Mouse (Mus musculus): ENCODE measurements around the gene Noxo1. TPM values are rescaled to one million over a fixed set of nuclear protein-coding genes. Genes with fewer than 3 reads are reported as not detected.
"Not testable (repeated sequence)": the region's sequence is repeated elsewhere in the genome, so short reads cannot be mapped to it uniquely, and the experiment has no call there.

The Noxo1 gene
- total RNA-seq (2014; fragmentation: Nextera tagmentation) (3.5 TPM in 1 of 2 replicates, not detected in the other), total RNA-seq (2017) (0.53 and 2.0 TPM in 2 replicates)

GRCm38 (mm10) chr17:24696011-24696697 is at the start of gene Noxo1, which contains the start of gene Gfer:
Noxo1 (plus strand) TSS chr17:24696234.
Gfer (minus strand) TSS chr17:24696156.
- peak; percentile 64 for ATAC-seq (replicated peaks; ENCODE audit: low FRiP score, low TSS enrichment, poor library complexity, severe bottlenecking)

- no peak for ATAC-seq (replicated peaks; ENCODE audit: low FRiP score, low TSS enrichment, poor library complexity, severe bottlenecking)
Measured at GRCm38 (mm10) chr17:24646381-24646780, 49.7 kb upstream of the Noxo1 start.

DNA sequence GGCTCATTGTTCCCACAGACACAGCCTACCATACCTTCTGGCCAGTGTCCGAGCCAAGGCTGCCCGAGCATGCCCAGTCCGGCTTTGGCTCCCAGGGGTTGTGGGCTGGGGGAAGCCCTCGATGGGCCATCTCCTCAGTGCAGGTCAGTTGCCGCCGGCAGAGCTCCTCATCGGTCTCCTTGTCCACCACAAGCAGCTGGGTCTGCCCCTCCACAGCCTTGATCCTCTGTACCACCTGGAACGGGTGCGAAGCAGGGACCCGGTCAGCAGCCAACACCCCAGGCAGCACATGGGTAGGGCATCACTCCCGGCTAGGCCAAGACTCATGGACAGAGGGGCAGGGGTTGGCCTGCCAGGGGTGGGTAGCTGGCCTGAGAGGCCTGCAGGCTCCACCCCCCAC is 48.5 kb upstream of the Noxo1 start:
- no peak for ATAC-seq (replicated peaks; ENCODE audit: low FRiP score, low TSS enrichment, poor library complexity, severe bottlenecking)

- no peak for ATAC-seq (replicated peaks; ENCODE audit: low FRiP score, low TSS enrichment, poor library complexity, severe bottlenecking)
Measured at GRCm38 (mm10) chr17:24648731-24649377, 47.2 kb upstream of the Noxo1 start.

DNA sequence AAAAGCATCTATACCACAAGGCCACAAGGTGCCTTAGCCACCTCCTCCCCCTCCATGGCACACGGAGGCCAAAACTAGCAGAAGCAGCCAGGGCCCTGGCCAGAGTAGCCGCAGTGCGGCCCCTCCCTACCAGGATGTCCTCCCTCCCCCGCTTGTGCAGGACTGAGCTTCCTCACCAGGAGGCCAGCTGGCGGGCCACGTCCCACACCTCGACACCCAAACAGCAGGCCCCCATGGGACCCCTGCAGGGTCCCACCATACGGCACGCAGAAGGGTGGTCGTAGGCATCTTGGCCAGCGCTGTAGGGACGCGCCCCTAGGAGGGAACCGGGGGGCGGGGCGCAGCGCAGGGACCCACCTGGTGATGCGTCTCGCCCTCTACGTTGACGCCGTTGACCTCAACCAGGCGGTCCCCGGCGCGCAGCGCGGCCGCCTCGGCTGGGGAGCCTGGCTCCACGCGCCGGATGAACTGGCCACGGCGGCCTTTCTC is 46.4 kb upstream of the Noxo1 start:
- no peak for ATAC-seq (replicated peaks; ENCODE audit: low FRiP score, low TSS enrichment, poor library complexity, severe bottlenecking)

DNA sequence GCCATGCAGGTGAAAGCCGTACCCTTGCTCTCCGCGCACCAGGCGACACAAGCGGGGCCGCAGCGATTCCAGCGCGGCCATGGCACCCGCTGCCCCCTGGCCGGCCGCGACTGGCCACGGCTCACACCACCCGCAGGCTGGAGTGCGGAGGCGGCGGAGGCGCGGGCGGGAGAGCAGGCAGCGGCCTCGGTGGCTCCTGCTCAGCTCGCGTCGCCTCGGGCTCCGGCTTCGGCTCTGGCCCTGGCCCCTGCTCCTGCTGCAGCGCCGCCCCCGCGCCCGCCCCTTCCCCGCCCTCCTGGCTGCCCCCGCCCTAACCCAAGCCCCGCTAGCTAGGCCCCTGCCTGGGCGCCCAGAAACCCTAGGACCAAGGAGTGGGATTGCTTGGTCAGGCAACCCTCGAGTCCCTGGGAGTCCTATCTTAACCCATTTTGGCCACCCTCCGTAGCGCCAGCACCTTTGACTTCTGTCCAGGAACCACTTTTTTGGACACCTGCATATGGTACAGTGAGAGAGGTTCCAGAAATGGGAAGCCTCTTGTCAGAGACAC is 45.9 kb upstream of the Noxo1 start, which contains the start of gene Slc9a3r2:
Slc9a3r2 (minus strand) TSS at position 258 of the 547 bp plus-strand sequence.
- ATAC-seq (replicated peaks; ENCODE audit: low FRiP score, low TSS enrichment, poor library complexity, severe bottlenecking) = no peak

DNA sequence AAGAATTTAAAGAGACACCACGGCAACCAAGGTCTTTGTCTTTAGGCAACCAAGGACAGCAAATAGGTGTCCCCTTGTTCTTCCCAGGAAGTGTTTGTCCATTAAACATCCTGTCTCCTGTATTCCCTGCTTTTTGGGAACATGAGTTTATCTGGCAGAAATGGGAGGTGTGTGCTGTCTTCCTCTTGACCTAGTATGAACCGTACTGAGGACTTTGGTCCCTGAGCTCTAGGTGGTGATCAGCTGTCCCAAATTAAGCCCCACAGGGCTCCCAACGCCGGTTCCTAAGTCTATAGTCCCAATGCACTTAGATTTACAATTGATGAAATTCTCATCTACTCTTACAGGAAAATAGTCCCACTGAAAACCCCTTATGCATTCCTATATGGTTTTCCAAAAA is 45.3 kb upstream of the Noxo1 start:
- ATAC-seq (replicated peaks; ENCODE audit: low FRiP score, low TSS enrichment, poor library complexity, severe bottlenecking) = no peak

GRCm38 (mm10) chr17:24651835-24652234 is 44.2 kb upstream of the Noxo1 start:
- ATAC-seq (replicated peaks; ENCODE audit: low FRiP score, low TSS enrichment, poor library complexity, severe bottlenecking) = no peak

- ATAC-seq (replicated peaks; ENCODE audit: low FRiP score, low TSS enrichment, poor library complexity, severe bottlenecking) = peak; percentile 67
Measured at GRCm38 (mm10) chr17:24653967-24654710, 41.9 kb upstream of the Noxo1 start.

DNA sequence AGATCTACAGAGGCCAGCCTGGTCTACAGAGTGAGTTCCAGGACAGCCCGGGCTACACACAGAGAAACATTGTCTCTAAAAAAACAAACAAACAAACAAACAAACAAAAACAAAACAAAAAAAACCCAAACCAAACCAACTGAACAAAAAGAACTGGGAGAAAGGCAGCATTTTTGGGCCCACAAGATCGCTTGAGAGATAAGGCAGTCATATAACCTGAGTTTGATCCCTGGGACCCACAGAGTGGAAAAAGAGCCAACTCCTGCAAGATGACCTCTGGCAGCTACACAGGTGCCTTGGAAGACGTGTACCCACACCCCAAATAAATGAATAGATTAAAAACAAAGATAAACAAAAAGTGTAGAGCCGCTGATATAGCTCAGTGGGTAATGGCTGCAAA is 41.1 kb upstream of the Noxo1 start:
- ATAC-seq (replicated peaks; ENCODE audit: low FRiP score, low TSS enrichment, poor library complexity, severe bottlenecking) = no peak

- ATAC-seq (replicated peaks; ENCODE audit: low FRiP score, low TSS enrichment, poor library complexity, severe bottlenecking) = peak; percentile 70
Measured at GRCm38 (mm10) chr17:24658017-24658758, 37.8 kb upstream of the Noxo1 start, which contains the start of gene Npw. Npw (minus strand) TSS chr17:24658457.

DNA sequence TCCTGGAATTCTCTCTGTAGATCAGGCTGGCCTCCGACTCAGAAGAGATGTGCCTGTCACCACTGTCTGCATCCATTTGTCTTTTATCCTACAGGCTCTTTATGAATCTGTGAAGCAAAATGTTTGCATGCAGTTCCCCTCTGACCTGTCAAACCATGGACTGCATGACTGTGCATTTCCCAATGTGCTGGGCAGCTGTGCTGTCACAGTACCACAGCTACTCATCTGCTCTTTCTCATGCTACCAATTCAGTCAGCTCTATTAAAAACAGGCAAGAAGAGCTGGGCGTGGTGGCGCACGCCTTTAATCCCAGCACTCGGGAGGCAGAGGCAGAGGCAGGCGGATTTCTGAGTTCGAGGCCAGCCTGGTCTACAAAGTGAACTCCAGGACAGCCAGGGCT is 29.0 kb upstream of the Noxo1 start:
- ATAC-seq (replicated peaks; ENCODE audit: low FRiP score, low TSS enrichment, poor library complexity, severe bottlenecking) = not testable (repeated sequence)

GRCm38 (mm10) chr17:24667416-24667815 is 28.6 kb upstream of the Noxo1 start:
- ATAC-seq (replicated peaks; ENCODE audit: low FRiP score, low TSS enrichment, poor library complexity, severe bottlenecking) = peak; percentile 50; the same call in 1 of the 2 replicates

GRCm38 (mm10) chr17:24669214-24669544 is 26.9 kb upstream of the Noxo1 start:
- ATAC-seq (replicated peaks; ENCODE audit: low FRiP score, low TSS enrichment, poor library complexity, severe bottlenecking) = not testable (repeated sequence)

- ATAC-seq (replicated peaks; ENCODE audit: low FRiP score, low TSS enrichment, poor library complexity, severe bottlenecking) = peak; percentile 91
Measured at GRCm38 (mm10) chr17:24669545-24670245, 26.3 kb upstream of the Noxo1 start, which contains the start of gene Zfp598. Zfp598 (plus strand) TSS chr17:24669687.

- no peak for ATAC-seq (replicated peaks; ENCODE audit: low FRiP score, low TSS enrichment, poor library complexity, severe bottlenecking)
Measured at GRCm38 (mm10) chr17:24670246-24670844, 25.7 kb upstream of the Noxo1 start.

DNA sequence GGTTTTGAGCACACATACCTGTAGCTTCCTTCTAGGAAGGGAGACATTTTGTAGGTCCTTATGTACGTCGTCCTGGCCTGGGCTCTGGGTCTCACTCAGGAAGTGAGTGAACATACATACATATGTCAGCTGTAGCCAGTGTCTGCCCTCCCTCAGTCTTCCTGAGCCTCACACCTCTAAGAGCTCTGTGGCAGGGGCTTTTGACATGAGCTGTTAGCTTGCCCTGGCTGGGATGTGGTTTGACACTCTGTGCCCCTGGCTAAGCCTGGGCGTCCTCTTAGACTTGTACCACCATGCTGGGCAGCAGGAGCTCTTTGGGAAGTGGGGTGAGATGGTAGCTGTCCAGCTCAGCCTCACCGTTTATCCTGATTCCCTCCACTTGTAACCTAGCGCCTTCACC is 24.7 kb upstream of the Noxo1 start:
- no peak for ATAC-seq (replicated peaks; ENCODE audit: low FRiP score, low TSS enrichment, poor library complexity, severe bottlenecking)

DNA sequence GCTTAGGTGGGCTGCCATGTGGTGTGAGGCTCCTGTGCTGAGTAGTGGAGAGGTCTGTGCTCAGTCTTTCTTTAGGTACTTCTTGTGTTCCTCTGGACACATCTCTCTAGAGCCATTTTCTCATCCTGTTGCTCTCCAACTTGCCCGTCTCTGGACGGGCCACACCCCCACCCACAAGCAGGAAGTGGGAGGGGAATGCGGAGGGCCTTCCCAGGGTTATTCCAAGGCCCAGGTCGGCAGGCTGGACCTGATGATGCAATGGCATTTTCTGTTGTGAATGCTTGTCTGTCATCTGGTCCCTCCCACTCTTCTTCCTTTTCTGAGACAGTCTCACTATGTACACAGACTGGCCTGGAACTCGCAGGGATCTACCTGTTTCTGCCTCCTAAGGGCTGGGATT is 23.9 kb upstream of the Noxo1 start:
- no peak for ATAC-seq (replicated peaks; ENCODE audit: low FRiP score, low TSS enrichment, poor library complexity, severe bottlenecking)

Measured in megakaryocyte-erythroid progenitor cell, adult 5-6 weeks (primary cell).